Mouse (Mus musculus): ENCODE data around the gene Fbxl18.

- TF ChIP-seq MAX (IDR thresholded peaks at IDR 0.05) (no peak), CTCF (IDR thresholded peaks at IDR 0.05; ENCODE audit: control insufficient read depth, insufficient read depth, insufficient read length) (no peak)
These were observed 3.9 kb upstream of the Fbxl18 start for GRCm38 (mm10) chr5:142899057-142899601.

Measured in C2C12 (cell line).